Mouse (Mus musculus): Measurements from ENCODE around the gene Sv2c. TPM values are rescaled to one million over a fixed set of nuclear protein-coding genes. Genes with fewer than 3 reads are reported as not detected.

The Sv2c gene
- total RNA-seq, 2 experiments from 2014 or later = 0.17 to 0.20 TPM

DNA sequence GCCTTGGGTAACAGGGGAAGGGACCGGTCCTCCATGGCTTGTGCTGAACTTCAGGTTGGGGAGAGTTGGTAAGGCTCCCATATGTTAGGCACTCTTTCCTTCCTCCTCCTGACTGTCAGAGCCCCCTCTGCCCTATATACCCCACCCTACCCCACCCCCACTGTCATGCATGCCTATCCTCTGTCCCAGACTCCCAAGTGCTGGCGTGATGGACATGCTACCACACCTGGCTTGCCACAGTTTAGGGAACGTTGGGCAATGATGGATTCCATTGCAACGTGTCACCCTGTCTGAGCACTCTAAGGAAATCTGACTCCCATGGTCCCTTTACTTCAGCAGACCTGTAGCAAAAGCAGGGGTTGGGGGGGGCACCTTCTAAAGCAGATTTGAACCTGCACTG is 183.6 kb downstream of the Sv2c start:
- no peak for DNase-seq
- intact Hi-C loops (cut with DNase I) = no loop called here

DNA sequence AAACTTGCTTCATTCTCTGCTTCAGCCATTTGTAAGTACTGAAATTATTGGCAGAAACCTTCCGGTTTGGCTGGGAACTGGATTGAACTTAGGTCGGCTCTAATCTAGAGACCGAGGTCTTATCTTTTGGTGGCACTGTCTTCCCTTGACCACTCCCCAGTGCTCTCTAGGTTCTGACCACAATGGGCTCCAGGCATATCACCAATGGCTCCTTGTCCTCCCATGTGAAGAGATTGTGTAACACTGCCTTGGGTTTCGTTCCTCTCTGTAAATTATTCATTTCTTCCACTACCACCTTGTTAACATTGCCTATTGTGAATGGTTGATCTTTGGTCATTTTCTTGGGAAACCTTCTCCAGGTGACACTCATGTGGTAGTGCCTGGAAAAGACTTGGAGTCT is 184.0 kb downstream of the Sv2c start:
- DNase-seq = no peak
- intact Hi-C loops (cut with DNase I) = no loop called here

DNA sequence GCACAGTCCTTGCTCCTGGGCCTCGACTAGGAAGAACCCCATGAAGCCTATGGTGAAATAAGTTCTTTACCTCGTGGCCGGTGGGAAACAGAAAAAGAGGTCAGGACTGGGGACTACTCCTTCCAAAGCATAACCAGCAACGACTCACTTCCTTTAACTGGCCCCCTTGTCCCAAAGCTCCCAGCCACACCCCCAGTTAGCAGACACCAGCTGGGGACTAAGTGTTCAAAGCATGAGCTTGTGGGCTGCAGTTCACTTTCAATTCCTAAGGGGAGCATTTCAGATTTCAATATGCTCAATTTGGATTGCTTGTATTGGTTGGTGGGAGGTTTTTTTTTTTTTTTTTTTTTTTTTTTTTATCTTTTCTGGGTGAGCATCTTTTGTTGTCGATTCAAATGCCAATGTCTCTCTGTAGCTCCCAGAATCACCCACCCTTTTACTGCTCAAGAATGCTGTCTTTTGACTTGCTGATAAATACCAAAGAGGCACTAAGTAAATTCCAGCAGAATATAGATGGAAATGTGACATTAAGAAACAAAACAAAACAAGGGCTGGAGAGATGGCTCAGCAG is 186.4 kb downstream of the Sv2c start:
- no peak for DNase-seq
- intact Hi-C loops (cut with DNase I) = no loop called here

DNA sequence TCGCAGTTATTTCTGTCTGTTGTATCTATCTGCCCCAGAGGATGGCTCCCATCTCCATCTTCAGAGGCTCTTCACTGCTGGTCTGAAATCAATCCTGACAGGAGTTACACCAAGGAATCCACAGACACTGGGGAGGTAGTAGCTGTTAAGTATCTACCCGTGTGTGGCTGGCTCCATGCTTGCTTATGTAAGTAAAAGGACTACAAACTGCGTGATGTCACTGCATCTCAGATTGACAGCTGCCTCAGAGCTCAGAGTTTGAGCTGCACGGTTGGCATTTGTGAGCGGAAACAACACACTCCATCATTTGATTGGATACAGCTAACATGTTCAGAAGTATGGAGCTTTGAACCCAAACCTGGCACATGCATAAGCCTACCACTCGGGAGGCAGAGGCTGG is 187.8 kb downstream of the Sv2c start:
- intact Hi-C loops (cut with DNase I) = no loop called here
- DNase-seq = no peak

DNA sequence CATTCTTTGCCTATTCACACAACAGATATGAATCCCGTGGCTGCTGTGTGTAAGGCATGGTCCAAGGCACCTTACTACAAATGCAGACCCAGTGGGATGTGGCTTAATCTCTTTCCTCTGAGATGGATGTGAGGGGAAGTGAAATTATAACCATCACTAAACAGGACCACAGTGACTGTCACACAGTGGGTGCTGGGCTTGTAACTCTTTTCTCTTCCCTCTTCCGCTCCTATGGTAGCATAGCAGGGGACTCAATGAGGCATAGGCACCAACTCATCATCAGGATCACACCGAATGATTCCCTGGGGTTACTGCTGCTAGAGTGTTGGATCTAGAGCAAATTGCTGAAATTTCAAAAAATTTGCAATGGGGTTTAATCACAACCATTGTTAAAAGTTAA is 188.5 kb downstream of the Sv2c start:
- DNase-seq = no peak
- intact Hi-C loops (cut with DNase I) = no loop called here

DNA sequence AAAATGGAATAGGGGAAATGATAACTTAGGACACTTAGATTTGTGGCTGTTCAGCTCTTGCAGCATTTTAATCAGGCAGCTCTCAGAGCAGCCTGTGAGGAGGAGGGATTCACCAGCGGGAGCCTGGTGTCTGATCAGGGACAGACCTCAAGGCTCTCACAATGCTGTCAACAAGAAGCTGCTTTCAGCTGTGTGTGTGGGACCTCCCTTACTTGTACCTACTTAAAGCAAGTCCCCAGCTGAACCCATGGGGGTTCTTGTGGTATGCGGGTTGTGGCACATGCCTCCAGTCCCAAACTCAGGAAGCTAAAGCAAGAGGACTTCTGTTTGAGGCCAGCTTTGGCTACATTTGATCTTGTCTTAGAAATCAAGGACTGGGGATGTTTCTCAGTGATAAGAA is 189.8 kb downstream of the Sv2c start:
- no peak for DNase-seq
- intact Hi-C loops (cut with DNase I) = no loop called here

GRCm38 (mm10) chr13:95941861-95942260 is 190.5 kb downstream of the Sv2c start:
- no peak for DNase-seq
- intact Hi-C loops (cut with DNase I) = no loop called here

GRCm38 (mm10) chr13:95940811-95941210 is 191.6 kb downstream of the Sv2c start:
- DNase-seq = no peak
- intact Hi-C loops (cut with DNase I) = no loop called here

- DNase-seq = no peak
- intact Hi-C loops (cut with DNase I) = no loop called here
Measured at GRCm38 (mm10) chr13:95924201-95924621, 208.2 kb downstream of the Sv2c start.

GRCm38 (mm10) chr13:95922626-95923025 is 209.8 kb downstream of the Sv2c start:
- DNase-seq = peak; percentile 15
- intact Hi-C loops (cut with DNase I) = no loop called here

GRCm38 (mm10) chr13:95918624-95919284 is 213.6 kb downstream of the Sv2c start:
- DNase-seq = no peak
- intact Hi-C loops (cut with DNase I) = no loop called here

- no peak for DNase-seq
- intact Hi-C loops (cut with DNase I) = no loop called here
Measured at GRCm38 (mm10) chr13:95913046-95913406, 219.4 kb downstream of the Sv2c start.

- intact Hi-C loops (cut with DNase I) = no loop called here
- peak; percentile 25 to 49 for DNase-seq
Measured at GRCm38 (mm10) chr13:95912157-95913045, 220.0 kb downstream of the Sv2c start.

DNA sequence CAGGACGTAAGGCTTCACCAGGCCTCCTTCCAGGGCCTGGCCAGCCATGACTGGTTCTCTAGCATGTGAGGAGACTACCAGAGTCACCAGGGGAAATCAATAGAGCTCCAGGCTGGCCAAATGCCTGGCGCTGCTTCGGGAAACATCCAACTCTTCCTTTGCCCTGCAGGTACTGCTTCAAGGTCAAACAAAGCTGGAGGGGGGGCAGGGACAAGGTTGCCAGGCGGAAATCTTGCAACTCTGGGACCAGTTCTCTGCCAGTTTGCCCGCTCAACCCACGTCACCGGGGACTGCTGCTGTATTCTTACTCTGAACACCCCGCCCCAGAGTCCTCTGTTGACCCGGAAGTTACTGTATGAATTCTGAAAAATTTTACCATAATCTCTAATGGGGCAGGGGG is 222.1 kb downstream of the Sv2c start:
- no peak for DNase-seq
- intact Hi-C loops (cut with DNase I) = no loop called here

DNA sequence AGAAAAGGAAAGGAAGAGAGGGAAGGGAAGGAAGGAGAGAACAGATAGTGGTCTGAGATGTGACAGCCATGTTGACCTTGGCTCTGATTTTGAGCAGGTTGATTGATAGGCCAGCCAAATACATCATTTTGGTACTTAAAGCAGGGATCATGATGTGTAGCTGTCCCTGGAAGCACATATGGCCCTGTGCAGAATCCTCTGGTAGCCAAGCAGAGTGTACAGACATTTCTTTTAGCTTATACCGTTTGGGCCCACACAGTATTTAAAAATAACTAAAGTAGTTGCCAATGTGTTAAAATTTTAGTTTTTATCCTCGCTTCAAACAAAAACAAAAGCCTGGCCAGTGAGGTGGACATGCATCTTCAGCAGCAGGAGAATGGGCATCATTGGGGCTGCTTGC is 223.1 kb downstream of the Sv2c start:
- intact Hi-C loops (cut with DNase I) = no loop called here
- no peak for DNase-seq

Other genes starting within 250 kb of the Sv2c start
- 1 to 10 TPM; 2.3 to 3.1 TPM for gene Iqgap2, start 240.7 kb downstream of the Sv2c start, total RNA-seq (2021)
- 10 to 100 TPM; 17.4 to 20.7 TPM for gene Gm20075, start 51.2 kb downstream of the Sv2c start, total RNA-seq (2021)
- not detected for gene Gm17190, start 50.5 kb downstream of the Sv2c start, total RNA-seq (2021)